Mouse (Mus musculus): ENCODE results near the gene Clspn.

- no peak for TF ChIP-seq CEBPB (IDR thresholded peaks at IDR 0.05; ENCODE audit: low read depth)
- no peak for TF ChIP-seq MAX (IDR thresholded peaks at IDR 0.05)
- no peak for TF ChIP-seq MYOG (IDR thresholded peaks at IDR 0.05; ENCODE audit: control insufficient read depth, extremely low read depth, insufficient read length)
- TF ChIP-seq CTCF (IDR thresholded peaks at IDR 0.05; ENCODE audit: control insufficient read depth, insufficient read depth, insufficient read length), result no peak
- no peak for TF ChIP-seq USF1 (IDR thresholded peaks at IDR 0.05; ENCODE audit: low read depth)
These were observed 23.7 kb upstream of the Clspn start, which contains the start of gene Ago4 for GRCm38 (mm10) chr4:126532827-126533728.
